Mouse (Mus musculus) kidney, adult 11 months (tissue): ENCODE measurements around the gene Thsd7b.

Source experiments
- DNase-seq: peaks from one replicate; pipeline ENCODE4 v3.0.0; 2022

The Thsd7b gene

GRCm38 (mm10) chr1:129272982-129273937 lies at the start of gene Thsd7b:
Gene Thsd7b (plus strand): TSS chr1:129273302.
- no peak for DNase-seq

GRCm38 (mm10) chr1:129244292-129244691 lies 28.8 kb upstream of the Thsd7b start:
- peak; percentile 3 for DNase-seq

GRCm38 (mm10) chr1:129250704-129251443 lies 22.2 kb upstream of the Thsd7b start:
- DNase-seq: no peak

GRCm38 (mm10) chr1:129266684-129267083 lies 6.4 kb upstream of the Thsd7b start:
- DNase-seq: no peak

- no peak for DNase-seq
These were observed 31.1 kb downstream of the Thsd7b start for GRCm38 (mm10) chr1:129304173-129304572.

- no peak for DNase-seq
These were observed 51.3 kb downstream of the Thsd7b start for GRCm38 (mm10) chr1:129324388-129324787.

GRCm38 (mm10) chr1:129324798-129325197 lies 51.7 kb downstream of the Thsd7b start:
- DNase-seq: no peak

- DNase-seq: no peak
These were observed 83.5 kb downstream of the Thsd7b start for GRCm38 (mm10) chr1:129356631-129357030.

- DNase-seq: no peak
These were observed 84.3 kb downstream of the Thsd7b start for GRCm38 (mm10) chr1:129357378-129357777.

GRCm38 (mm10) chr1:129363368-129363767 lies 90.3 kb downstream of the Thsd7b start:
- DNase-seq: no peak

GRCm38 (mm10) chr1:129364828-129365227 lies 91.7 kb downstream of the Thsd7b start:
- no peak for DNase-seq

GRCm38 (mm10) chr1:129365590-129365989 lies 92.5 kb downstream of the Thsd7b start:
- no peak for DNase-seq

GRCm38 (mm10) chr1:129386479-129386878 lies 113.4 kb downstream of the Thsd7b start:
- DNase-seq: no peak

GRCm38 (mm10) chr1:129411584-129411983 lies 138.5 kb downstream of the Thsd7b start:
- DNase-seq: no peak

GRCm38 (mm10) chr1:129421581-129421980 lies 148.5 kb downstream of the Thsd7b start:
- DNase-seq: no peak

- no peak for DNase-seq
These were observed 191.3 kb downstream of the Thsd7b start for GRCm38 (mm10) chr1:129464414-129464813.

- no peak for DNase-seq
These were observed 200.4 kb downstream of the Thsd7b start for GRCm38 (mm10) chr1:129473504-129473903.

GRCm38 (mm10) chr1:129484266-129485031 lies 211.3 kb downstream of the Thsd7b start:
- DNase-seq: no peak

- DNase-seq: no peak
These were observed 218.0 kb downstream of the Thsd7b start for GRCm38 (mm10) chr1:129491136-129491535.

- no peak for DNase-seq
These were observed 220.8 kb downstream of the Thsd7b start for GRCm38 (mm10) chr1:129493929-129494328.

- DNase-seq: no peak
These were observed 228.6 kb downstream of the Thsd7b start for GRCm38 (mm10) chr1:129501707-129502106.

GRCm38 (mm10) chr1:129516379-129516778 lies 243.3 kb downstream of the Thsd7b start:
- no peak for DNase-seq

- no peak for DNase-seq
These were observed 246.6 kb downstream of the Thsd7b start for GRCm38 (mm10) chr1:129519751-129520150.
